18 mouse cellular contexts compared by ENCODE assay signal in the genomic region with DNA sequence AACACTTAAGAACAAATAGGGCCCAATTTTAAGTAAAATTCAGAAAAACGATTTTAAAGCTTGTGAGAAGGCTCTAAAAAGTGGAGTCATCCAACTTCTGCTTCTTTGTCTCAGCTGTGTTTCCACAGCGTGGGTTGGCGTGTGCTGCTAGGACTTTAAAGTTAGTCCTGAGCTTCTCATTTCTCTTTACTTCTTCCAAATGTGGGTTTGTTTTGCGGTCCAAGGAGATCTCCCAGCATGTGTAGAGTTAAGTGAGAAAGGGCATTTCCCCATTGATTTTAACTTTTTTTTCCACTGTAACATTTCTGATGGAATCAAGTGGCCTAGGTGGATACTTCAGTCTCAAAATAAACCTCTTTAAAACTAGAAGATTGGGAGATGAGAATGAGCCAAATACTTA.
DNase-seq lines count a peak whose midpoint lies in the region; ATAC-seq and TF ChIP-seq lines count a peak whose summit lies in the region.
"Had no signal": no experiment of that assay in that cellular context is flagged by ENCODE, and none has a peak within 500 bp of the region (broad histone marks: within the 10 kb centered on the region; RNA-seq: fewer than 3 reads in every experiment).

No protein-coding gene starts in this region.

- peaks cover 2 to 44% of the 10 kb centered on the region in 2 experiments; a peak in 3 of 4 replicates for H3K4me1 ChIP-seq in CH12.LX (ENCODE audit: control insufficient read depth in 1 of 2, insufficient read depth in 2 of 2)
- H3K4me1 ChIP-seq in heart, embryonic 12.5 days (replicated peaks) = peaks cover 8% of the 10 kb centered on the region

- TF ChIP-seq CTCF in CH12.LX (conservative IDR thresholded peaks at IDR 0.05 in 1 of 2, IDR thresholded peaks at IDR 0.05 in 1 of 2; ENCODE audit: low read depth in 2 of 2, low read length in 2 of 2) = no peak

- in situ Hi-C loops in CH12.LX (cut with MboI; ENCODE audit: low pct_ligation_motif_present, low pct_unique_long_range_greater_than_20kb, low sequenced_read_pairs) = no loop called here

- TF ChIP-seq RAD21 in CH12.LX (IDR thresholded peaks at IDR 0.05; ENCODE audit: low read depth, low read length) = no peak; the same call in 1 of the 2 replicates

- H3K9ac ChIP-seq in CH12.LX (ENCODE audit: insufficient read depth, low read depth) = no peak overlapping the region
- H3K9ac ChIP-seq in heart, embryonic 12.5 days = no peak overlapping the region

- H3K9me3 ChIP-seq in CH12.LX (replicated peaks; ENCODE audit: low read length) = no peaks in the 10 kb centered on the region
- H3K9me3 ChIP-seq in heart, embryonic 12.5 days (replicated peaks) = no peaks in the 10 kb centered on the region

- dilution Hi-C loops in CH12.LX (cut with MboI; ENCODE audit: extremely low pct_ligation_motif_present, extremely low pct_unique_long_range_greater_than_20kb, low sequenced_read_pairs) = no loop called here

- H3K27me3 ChIP-seq in CH12.LX (replicated peaks) = no peaks in the 10 kb centered on the region
- H3K27me3 ChIP-seq in heart, embryonic 12.5 days (replicated peaks) = no peaks in the 10 kb centered on the region
- H3K27me3 ChIP-seq: Patski had no signal

- DNase-seq in CH12.LX (ENCODE audit: extremely low read depth) = peak; percentile 80
- DNase-seq: adrenal gland, adult 2 months; adrenal gland, adult 8-10 months; adrenal gland, postnatal 10 days; adrenal gland, postnatal 14 days; adrenal gland, postnatal 25 days; adrenal gland, postnatal 36 days; B cell, adult 2 months; cerebellum, adult 11 months; cerebellum, adult 11-12 months; cerebellum, adult 18-20 months; cerebellum, adult 2 months; cerebellum, adult 8-10 months had no signal

- no peak for ATAC-seq in heart, embryonic 12.5 days (ENCODE audit: insufficient number of reproducible peaks, low FRiP score)
- ATAC-seq: activated CD4-positive, CD25-positive, alpha-beta regulatory T cell, adult 4 months; CD4-positive, CD25-positive, alpha-beta regulatory T cell, adult 4 months; Patski had no signal

- no peak for TF ChIP-seq POLR2A in CH12.LX (IDR thresholded peaks at IDR 0.05; ENCODE audit: low read depth, low read length)

- WGBS in heart, embryonic 12.5 days = 88% methylated on average over 4 of the region's 4 CpGs

- TF ChIP-seq EP300 in CH12.LX (IDR thresholded peaks at IDR 0.05; ENCODE audit: low read length) = peak; percentile 87

- H3K4me3 ChIP-seq in CH12.LX (replicated peaks in 1 of 3; ENCODE audit: low read depth in 2 of 3, low read length in 2 of 3, poor library complexity in 1 of 3) = no peak overlapping the region
- H3K4me3 ChIP-seq in heart, embryonic 12.5 days = no peak overlapping the region

- no peak overlapping the region for H3K4me2 ChIP-seq in CH12.LX (ENCODE audit: insufficient read depth, low read depth, poor library complexity, severe bottlenecking)
- no peak overlapping the region for H3K4me2 ChIP-seq in heart, embryonic 12.5 days

- no peaks in the 10 kb centered on the region for H3K36me3 ChIP-seq in CH12.LX (replicated peaks in 1 of 2; ENCODE audit: control insufficient read depth in 1 of 2, insufficient read depth in 1 of 2, low read length in 1 of 2)
- H3K36me3 ChIP-seq in heart, embryonic 12.5 days = 0 out of 2 replicates have a peak, but pooled peaks cover 8% of the 10 kb centered on the region
- H3K36me3 ChIP-seq: G1E had no signal

- H3K27ac ChIP-seq in CH12.LX (ENCODE audit: insufficient read depth, low read depth) = no peak overlapping the region
- H3K27ac ChIP-seq in heart, embryonic 12.5 days (ENCODE audit: poor library complexity, severe bottlenecking) = no peak overlapping the region

- no peaks in the 10 kb centered on the region for H3K79me2 ChIP-seq in CH12.LX (replicated peaks; ENCODE audit: control insufficient read depth, extremely low read depth, insufficient read depth, poor library complexity, severe bottlenecking)

TF ChIP-seq in CH12.LX, 34 proteins besides CTCF, POLR2A, EP300 and RAD21:
- TF ChIP-seq SIN3A (IDR thresholded peaks at IDR 0.05; ENCODE audit: low read length) (peak; percentile 43; the same call in 1 of the 2 replicates), POLR2AphosphoS2 (IDR thresholded peaks at IDR 0.05; ENCODE audit: low read depth, low read length) (no peak), IRF4 (IDR thresholded peaks at IDR 0.05; ENCODE audit: low read depth, low read length) (peak; percentile 46; the same call in 1 of the 2 replicates), ZMIZ1 (IDR thresholded peaks at IDR 0.05; ENCODE audit: low read depth, low read length) (no peak), ELF1 (IDR thresholded peaks at IDR 0.05; ENCODE audit: low read depth, low read length) (no peak), ETS1 (conservative IDR thresholded peaks at IDR 0.05; ENCODE audit: low read depth, low read length) (peak; percentile 79), ZNF384 (IDR thresholded peaks at IDR 0.05; ENCODE audit: low read depth, low read length) (peak; percentile 62; the same call in 1 of the 2 replicates), NELFE (IDR thresholded peaks at IDR 0.05; ENCODE audit: low read depth, low read length) (no peak), E2F4 (IDR thresholded peaks at IDR 0.05; ENCODE audit: insufficient replicate concordance, low read depth, low read length) (0 out of 2 replicates have a peak, but pooled peaks have one; percentile 36), MAX (IDR thresholded peaks at IDR 0.05; ENCODE audit: low read length) (peak; percentile 62; the same call in 1 of the 2 replicates), HCFC1 (IDR thresholded peaks at IDR 0.05; ENCODE audit: low read depth, low read length) (no peak), BHLHE40 (IDR thresholded peaks at IDR 0.05; ENCODE audit: low read depth, low read length) (peak; percentile 69), SMC3 (IDR thresholded peaks at IDR 0.05; ENCODE audit: low read depth, low read length) (no peak), MEF2A (IDR thresholded peaks at IDR 0.05; ENCODE audit: borderline replicate concordance, low read depth, low read length) (peak; percentile 77; the same call in 1 of the 2 replicates), CHD1 (IDR thresholded peaks at IDR 0.05; ENCODE audit: low read depth, low read length) (no peak), MYC (IDR thresholded peaks at IDR 0.05; ENCODE audit: low read depth, low read length) (peak; percentile 78; the same call in 1 of the 2 replicates), NRF1 (IDR thresholded peaks at IDR 0.05; ENCODE audit: low read depth, low read length) (no peak), JUND (conservative IDR thresholded peaks at IDR 0.05; ENCODE audit: low read depth, low read length) (peak; percentile 63), TCF12 (IDR thresholded peaks at IDR 0.05; ENCODE audit: low read depth, low read length) (peak; percentile 33; the same call in 1 of the 2 replicates), RCOR1 (conservative IDR thresholded peaks at IDR 0.05; ENCODE audit: low read depth, low read length) (0 out of 2 replicates have a peak, but pooled peaks have one; percentile 35), CHD2 (IDR thresholded peaks at IDR 0.05; ENCODE audit: low read length) (no peak), MXI1 (IDR thresholded peaks at IDR 0.05; ENCODE audit: low read depth, low read length) (peak; percentile 49; the same call in 1 of the 2 replicates)
